Mouse (Mus musculus) midbrain, embryonic 16.5 days (tissue): ENCODE data around the gene Dcun1d4. TPM values are rescaled to one million over a fixed set of nuclear protein-coding genes. Genes with fewer than 3 reads are reported as not detected.

Source experiments
- ATAC-seq: fragments of 200-750 bp; cut with Nextera tagmentation; 2 replicates; pipeline ENCODE4 v1.8.0; 2017; ENCODE audit warnings: moderate TSS enrichment
- H3K27ac ChIP-seq: fragments of 300-500 bp; sonication (generic); 2 replicates; pipeline ENCODE4 v1.5.1; 2014; ENCODE audit warnings: mild to moderate bottlenecking, low read length, mixed read lengths
- H3K27me3 ChIP-seq: fragments of 300-500 bp; sonication (generic); 2 replicates; pipeline ENCODE4 v1.6.1; 2014; ENCODE audit warnings: low read depth, low read length, mixed read lengths; ENCODE audit not compliant: control insufficient read depth, insufficient read depth
- H3K36me3 ChIP-seq: fragments of 300-500 bp; sonication (generic); 2 replicates; pipeline ENCODE4 v1.6.1; 2014; ENCODE audit warnings: mild to moderate bottlenecking, low read length, moderate library complexity, mixed read lengths; ENCODE audit not compliant: control insufficient read depth, insufficient read depth
- H3K4me1 ChIP-seq: fragments of 300-500 bp; sonication (generic); 2 replicates; pipeline ENCODE4 v1.6.1; 2014; ENCODE audit warnings: mild to moderate bottlenecking, low read length, mixed read lengths; ENCODE audit not compliant: control insufficient read depth, insufficient read depth
- H3K4me2 ChIP-seq: fragments of 300-500 bp; sonication (generic); 2 replicates; pipeline ENCODE4 v1.6.1; 2014; ENCODE audit warnings: mild to moderate bottlenecking, low read length, mixed read lengths
- H3K4me3 ChIP-seq: fragments of 300-500 bp; sonication (generic); 2 replicates; pipeline ENCODE4 v1.5.1; 2014; ENCODE audit warnings: low read depth, mild to moderate bottlenecking, low read length, moderate library complexity, mixed read lengths
- H3K9ac ChIP-seq: fragments of 300-500 bp; sonication (generic); 2 replicates; pipeline ENCODE4 v1.6.1; 2014; ENCODE audit warnings: low read depth, low read length, mixed read lengths
- H3K9me3 ChIP-seq: fragments of 300-500 bp; sonication (generic); replicated peaks from 2 replicates; pipeline ENCODE4 v1.6.1; 2014; ENCODE audit warnings: mild to moderate bottlenecking, low read length, mixed read lengths; ENCODE audit not compliant: control insufficient read depth, poor library complexity, severe bottlenecking
- WGBS: fragments of 180-500 bp; shearing (Covaris S2); extraction: QIAGEN DNeasy Blood & Tissue Kit; methylation state at CpG from one replicate; pipeline ENCODE4 v1.1.7; 2014; 5-methylcytosine and 5-hydroxymethylcytosine counted together
- polyA plus RNA-seq: library from polyadenylated mRNA; unstranded; fragments of >200 nt; fragmentation: Nextera tagmentation; extraction: Ambion mirVana; gene quantifications from 2 replicates; pipeline ENCODE4 v1.2.1, GENCODE M21; 2015

Gene Dcun1d4
- polyA plus RNA-seq, result 51.5 and 56.3 TPM in 2 replicates

DNA sequence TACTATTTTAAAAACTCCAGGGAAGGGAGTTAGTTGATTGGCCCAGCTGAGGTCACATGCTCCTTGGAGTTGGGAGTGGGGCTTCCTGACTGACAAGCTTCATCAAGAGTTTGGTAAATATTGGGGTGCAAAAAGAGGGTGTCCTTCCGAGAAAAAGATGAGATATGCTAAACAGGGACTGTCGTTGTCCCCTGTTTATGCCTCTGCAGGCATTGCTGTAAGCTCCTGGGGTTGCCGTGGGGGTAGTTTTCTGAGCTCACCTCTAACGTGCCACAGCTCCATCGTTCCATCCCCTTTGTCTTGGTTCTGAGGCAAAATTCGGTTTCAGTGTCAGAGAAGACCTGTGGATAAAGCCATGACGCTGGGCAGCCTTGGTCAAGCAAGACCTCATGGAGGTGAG, at the start of gene Dcun1d4:
Dcun1d4 (plus strand) TSS at position 301 of the 400 bp plus-strand sequence.
- H3K4me1 ChIP-seq, result no peaks in the 10 kb centered on the region
- no peak within 1 kb of the TSS for H3K27ac ChIP-seq
- no peak within 1 kb of the TSS for H3K4me3 ChIP-seq
- no peaks in the 10 kb centered on the region for H3K9me3 ChIP-seq
- H3K36me3 ChIP-seq, result no peaks in the 10 kb centered on the region
- ATAC-seq, result no peak
- H3K9ac ChIP-seq, result no peak within 1 kb of the TSS
- no peak within 1 kb of the TSS for H3K4me2 ChIP-seq
- 83% methylated on average over 7 of the region's 7 CpGs for WGBS
- no peaks in the 10 kb centered on the region for H3K27me3 ChIP-seq

DNA sequence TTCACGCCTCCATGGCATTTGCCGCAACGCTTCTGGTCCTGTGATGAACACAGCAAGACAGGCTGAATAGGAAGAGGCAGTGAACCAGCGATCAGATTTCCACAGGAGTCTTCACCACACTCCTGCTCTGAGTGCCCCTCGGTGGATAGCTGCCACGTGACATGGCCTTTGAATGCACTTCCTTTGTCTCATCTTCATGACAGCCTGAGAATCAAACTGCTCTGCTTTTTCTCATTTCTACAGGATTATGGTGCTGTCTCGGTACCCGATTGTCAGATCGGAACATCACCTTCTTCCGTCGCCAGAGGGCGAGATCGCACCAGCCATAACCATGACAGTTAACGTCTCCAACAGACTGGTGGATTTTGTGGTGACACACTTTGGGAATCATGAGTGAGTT, 49.2 kb upstream of the Dcun1d4 start:
- Histone ChIP-seq H3K36me3 (no peaks in the 10 kb centered on the region), H3K9me3 (no peaks in the 10 kb centered on the region), H3K27me3 (no peaks in the 10 kb centered on the region), H3K4me3 (no peak overlapping the region), H3K9ac (peak overlapping the region; percentile 10; the same call in 1 of the 2 replicates), H3K4me2 (peak overlapping the region; percentile 34; the same call in 1 of the 2 replicates), H3K27ac (peak overlapping the region; percentile 3; the same call in 1 of the 2 replicates), H3K4me1 (peaks cover 4% of the 10 kb centered on the region; the same call in 1 of the 2 replicates)
- WGBS, result 9% methylated on average over 14 of the region's 14 CpGs
- ATAC-seq, result peak; percentile 94

DNA sequence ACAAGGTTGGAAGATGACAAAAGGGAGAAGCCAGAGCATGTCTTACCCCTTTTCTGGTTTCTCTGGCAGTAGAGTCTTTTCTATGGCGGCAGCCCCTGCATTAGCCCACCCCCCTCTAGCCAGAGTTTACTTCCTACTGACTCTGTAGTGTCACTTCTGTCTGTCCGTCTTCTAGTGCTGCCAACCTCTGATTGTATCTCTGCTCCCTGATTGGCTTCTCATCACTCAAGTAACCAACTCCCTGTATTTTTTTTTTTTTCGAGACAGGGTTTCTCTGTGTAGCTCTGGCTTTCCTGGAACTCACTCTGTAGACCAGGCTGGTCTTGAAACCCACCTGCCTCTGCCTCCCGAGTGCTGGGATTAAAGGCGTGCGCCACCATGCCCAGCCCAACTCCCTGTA, 48.0 kb upstream of the Dcun1d4 start:
- ATAC-seq, result no peak
- Histone ChIP-seq H3K36me3 (no peaks in the 10 kb centered on the region), H3K4me2 (no peak overlapping the region), H3K9me3 (no peaks in the 10 kb centered on the region), H3K27ac (no peak overlapping the region), H3K4me3 (no peak overlapping the region), H3K9ac (no peak overlapping the region), H3K27me3 (no peaks in the 10 kb centered on the region), H3K4me1 (peaks cover 4% of the 10 kb centered on the region; the same call in 1 of the 2 replicates)
- WGBS, result 85% methylated on average over 6 of the region's 6 CpGs

DNA sequence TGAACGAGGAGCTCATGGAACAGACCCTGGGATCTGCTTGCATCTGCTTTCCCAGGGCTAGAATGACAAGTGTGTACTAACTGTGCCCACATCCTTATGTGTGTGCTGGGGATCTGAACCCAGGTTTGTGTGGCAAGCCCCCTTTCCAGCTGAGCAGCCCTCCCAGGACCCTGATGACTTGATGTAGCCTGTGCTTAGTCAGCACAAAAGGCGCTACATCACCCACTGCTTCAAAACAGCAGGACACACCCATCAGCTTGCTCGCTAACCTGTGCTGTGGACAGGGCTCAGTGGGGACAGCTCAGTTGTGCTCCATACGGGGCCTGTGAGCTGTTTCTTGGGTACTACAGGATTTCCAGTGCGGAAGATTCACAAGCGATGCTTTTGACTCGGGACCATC, 46.0 kb upstream of the Dcun1d4 start:
- no peak overlapping the region for H3K4me3 ChIP-seq
- no peak overlapping the region for H3K4me2 ChIP-seq
- no peaks in the 10 kb centered on the region for H3K9me3 ChIP-seq
- H3K9ac ChIP-seq, result no peak overlapping the region
- no peak for ATAC-seq
- H3K27ac ChIP-seq, result no peak overlapping the region
- 79% methylated on average over 7 of the region's 7 CpGs for WGBS
- peaks cover 4% of the 10 kb centered on the region; the same call in 1 of the 2 replicates for H3K4me1 ChIP-seq
- no peaks in the 10 kb centered on the region for H3K27me3 ChIP-seq
- no peaks in the 10 kb centered on the region for H3K36me3 ChIP-seq

DNA sequence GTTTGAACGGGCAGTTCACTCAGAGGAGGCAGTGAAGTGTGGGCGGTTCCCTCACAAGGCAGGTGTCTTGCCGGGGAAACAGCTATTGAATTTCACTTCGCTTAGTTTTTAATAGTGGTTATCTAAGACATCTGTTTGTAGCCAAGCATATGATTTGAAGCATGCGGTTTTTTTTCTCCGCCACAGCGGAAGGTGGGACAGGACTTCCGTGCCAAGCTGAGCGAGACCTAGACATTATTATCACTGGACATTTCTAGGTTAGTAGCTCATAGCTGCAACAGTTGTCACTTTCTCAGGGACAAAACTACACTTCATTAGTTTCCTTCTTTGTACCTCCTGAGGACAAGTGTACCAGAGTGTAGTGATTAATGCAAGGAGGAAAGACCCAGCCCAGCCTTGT, 38.6 kb upstream of the Dcun1d4 start:
- H3K4me1 ChIP-seq, result no peaks in the 10 kb centered on the region
- no peak overlapping the region for H3K9ac ChIP-seq
- H3K27ac ChIP-seq, result no peak overlapping the region
- no peak overlapping the region for H3K4me2 ChIP-seq
- ATAC-seq, result no peak
- no peaks in the 10 kb centered on the region for H3K27me3 ChIP-seq
- H3K4me3 ChIP-seq, result no peak overlapping the region
- no peaks in the 10 kb centered on the region for H3K36me3 ChIP-seq
- H3K9me3 ChIP-seq, result no peaks in the 10 kb centered on the region
- 84% methylated on average over 9 of the region's 9 CpGs for WGBS

DNA sequence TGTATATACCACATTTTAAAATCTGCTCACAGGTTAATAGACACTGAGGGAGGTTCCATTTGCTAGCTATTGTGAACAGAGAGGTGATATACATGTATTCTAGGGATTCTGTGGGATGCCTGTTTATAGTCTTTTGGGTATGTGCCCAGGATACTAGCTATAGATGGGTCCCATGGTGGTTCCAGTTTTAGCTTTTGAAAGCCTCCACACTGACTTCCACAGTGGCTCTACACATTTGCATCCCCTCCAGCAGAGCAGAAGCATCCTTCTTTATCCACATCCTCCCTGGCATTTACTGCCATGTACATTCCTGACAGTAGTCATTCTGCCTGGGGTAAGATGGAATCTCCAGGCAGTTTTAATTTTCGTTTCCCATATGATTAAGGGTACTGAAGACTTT, 30.5 kb upstream of the Dcun1d4 start:
- no peaks in the 10 kb centered on the region for H3K36me3 ChIP-seq
- no peaks in the 10 kb centered on the region for H3K9me3 ChIP-seq
- H3K4me3 ChIP-seq, result no peak overlapping the region
- no peak overlapping the region for H3K9ac ChIP-seq
- H3K27me3 ChIP-seq, result no peaks in the 10 kb centered on the region
- no peak overlapping the region for H3K27ac ChIP-seq
- no peaks in the 10 kb centered on the region for H3K4me1 ChIP-seq
- no peak for ATAC-seq
- WGBS, result 88% methylated on average over 1 of the region's 1 CpGs
- H3K4me2 ChIP-seq, result no peak overlapping the region

DNA sequence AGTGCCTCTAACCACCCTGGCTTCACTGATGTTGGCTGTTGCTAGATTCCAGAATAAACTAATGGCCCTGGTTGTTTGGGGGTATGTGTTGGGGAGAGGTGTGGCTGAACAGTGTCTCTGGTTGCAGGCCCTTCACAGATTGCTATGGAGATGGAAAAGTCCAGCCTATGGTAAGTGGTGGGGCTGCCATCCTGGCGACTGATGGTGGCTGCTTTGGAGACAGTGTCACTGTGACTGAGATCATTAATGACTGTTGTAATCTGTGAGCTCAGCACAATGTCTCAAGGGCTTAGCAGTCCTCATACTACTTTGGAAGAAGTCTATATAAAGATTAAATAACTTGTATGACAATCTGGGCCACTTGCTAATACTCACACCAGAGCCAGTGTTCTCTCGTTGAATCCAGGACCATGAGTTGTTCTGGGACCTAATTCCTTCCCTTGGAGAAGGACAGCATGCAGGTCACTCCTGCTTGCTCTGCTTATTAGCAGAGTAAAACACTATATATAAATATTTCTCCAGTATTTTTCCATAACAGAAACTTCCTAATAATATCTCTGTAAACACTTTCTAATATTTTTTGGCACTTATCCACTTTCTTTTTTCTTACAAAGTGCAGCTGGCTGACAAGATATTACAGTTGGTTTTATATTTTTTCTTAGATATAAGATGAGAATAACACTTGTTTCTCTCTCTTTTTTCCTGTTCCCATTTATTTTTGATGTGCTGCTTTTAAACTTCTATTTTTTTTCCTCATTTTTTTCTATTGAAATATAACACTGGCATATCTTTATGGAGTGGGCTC, 26.1 kb upstream of the Dcun1d4 start:
- Histone ChIP-seq H3K4me1 (no peaks in the 10 kb centered on the region), H3K36me3 (no peaks in the 10 kb centered on the region), H3K4me3 (no peak overlapping the region), H3K9me3 (no peaks in the 10 kb centered on the region), H3K27me3 (no peaks in the 10 kb centered on the region), H3K27ac (no peak overlapping the region), H3K4me2 (no peak overlapping the region), H3K9ac (no peak overlapping the region)
- WGBS, result 74% methylated on average over 2 of the region's 2 CpGs
- ATAC-seq, result no peak

DNA sequence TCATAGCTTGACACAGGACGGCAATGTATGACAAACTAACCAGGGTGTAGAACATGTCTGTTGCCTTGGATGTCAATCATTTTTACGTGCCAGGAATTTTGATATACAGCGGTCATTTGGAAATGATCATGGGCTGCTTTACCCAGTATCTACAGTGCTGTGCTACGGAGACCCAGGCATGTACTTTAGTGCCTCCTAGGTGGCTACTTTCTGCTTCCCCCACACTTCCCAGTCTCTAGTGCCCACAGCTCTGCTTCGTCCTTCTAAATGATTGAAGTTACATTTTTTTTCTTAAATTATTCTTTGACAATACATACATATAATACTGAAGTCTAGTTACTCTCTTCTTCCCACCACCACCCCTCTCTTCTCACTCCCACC, 25.5 kb upstream of the Dcun1d4 start:
- Histone ChIP-seq H3K27me3 (no peaks in the 10 kb centered on the region), H3K27ac (no peak overlapping the region), H3K4me1 (no peaks in the 10 kb centered on the region), H3K36me3 (no peaks in the 10 kb centered on the region), H3K9ac (no peak overlapping the region), H3K9me3 (no peaks in the 10 kb centered on the region), H3K4me2 (no peak overlapping the region), H3K4me3 (no peak overlapping the region)
- ATAC-seq, result no peak
- 87% methylated on average over 5 of the region's 5 CpGs for WGBS
